Mouse (Mus musculus): ENCODE data around the gene Sorl1. TPM values are rescaled to one million over a fixed set of nuclear protein-coding genes. Genes with fewer than 3 reads are reported as not detected.

Sorl1 gene
- total RNA-seq, 2 experiments from 2014 or later = 11.1 to 15.5 TPM

GRCm38 (mm10) chr9:41940311-41940853 lies 183.7 kb downstream of the Sorl1 start:
- intact Hi-C loops (cut with DNase I) = no loop called here

DNA sequence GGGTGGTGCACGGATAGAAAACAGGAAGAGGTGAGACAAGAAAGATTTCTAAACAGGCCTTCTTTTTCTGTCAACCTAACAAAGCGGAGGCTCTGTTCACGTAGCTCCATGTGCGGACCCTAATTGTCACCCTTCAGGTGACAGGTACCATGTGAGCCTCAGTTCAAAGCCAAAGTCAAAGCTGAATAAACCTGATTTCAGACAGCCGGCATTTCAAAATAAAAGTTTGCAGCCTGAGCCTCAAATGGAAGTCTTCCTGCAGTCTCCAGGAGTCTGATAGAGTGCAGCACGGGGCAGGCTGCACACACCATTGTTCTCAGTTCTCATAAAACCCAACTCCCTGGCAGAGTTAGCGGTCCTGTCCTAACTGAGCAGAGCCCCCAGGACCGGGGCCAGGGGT lies 185.6 kb downstream of the Sorl1 start:
- no peak for DNase-seq (ENCODE audit: low spot score)
- intact Hi-C loops (cut with DNase I) = no loop called here

More at GRCm38 (mm10) chr9:41940311-41940853, 183.7 kb downstream of the Sorl1 start:
- no peak for DNase-seq (ENCODE audit: low spot score)

- intact Hi-C loops (cut with DNase I) = no loop called here
- no peak for DNase-seq (ENCODE audit: low spot score)
Observed at GRCm38 (mm10) chr9:41937967-41938348, 186.1 kb downstream of the Sorl1 start.

GRCm38 (mm10) chr9:41937341-41937966 lies 186.6 kb downstream of the Sorl1 start:
- DNase-seq (ENCODE audit: low spot score) = no peak

GRCm38 (mm10) chr9:41936598-41936997 lies 187.5 kb downstream of the Sorl1 start:
- no peak for DNase-seq (ENCODE audit: low spot score)
- intact Hi-C loops (cut with DNase I) = no loop called here

More at GRCm38 (mm10) chr9:41937341-41937966, 186.6 kb downstream of the Sorl1 start:
- intact Hi-C loops (cut with DNase I) = no loop called here

GRCm38 (mm10) chr9:41935979-41936378 lies 188.1 kb downstream of the Sorl1 start:
- intact Hi-C loops (cut with DNase I) = no loop called here
- no peak for DNase-seq (ENCODE audit: low spot score)

GRCm38 (mm10) chr9:41935373-41935971 lies 188.6 kb downstream of the Sorl1 start:
- DNase-seq (ENCODE audit: low spot score) = no peak
- intact Hi-C loops (cut with DNase I) = no loop called here

GRCm38 (mm10) chr9:41934848-41935372 lies 189.2 kb downstream of the Sorl1 start:
- DNase-seq (ENCODE audit: low spot score) = no peak
- intact Hi-C loops (cut with DNase I) = no loop called here

DNA sequence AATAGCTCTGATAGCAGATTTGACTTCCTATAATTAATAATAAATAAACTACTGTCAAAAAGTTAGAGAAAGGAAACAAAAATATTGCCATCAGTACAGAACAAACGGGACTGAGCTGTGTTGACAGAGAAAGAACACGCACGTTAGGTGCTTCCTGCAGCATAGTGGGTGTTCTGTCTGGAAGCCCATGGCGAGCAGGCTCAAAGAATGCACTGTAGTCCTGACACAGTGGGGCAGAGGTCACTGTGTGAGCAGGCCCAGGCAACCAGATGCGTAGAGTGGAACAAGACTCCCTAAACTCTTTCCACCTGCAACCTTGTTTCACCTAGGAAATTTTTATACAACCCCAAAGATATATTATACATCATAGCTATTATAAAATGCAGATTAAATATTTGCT lies 194.1 kb downstream of the Sorl1 start:
- DNase-seq (ENCODE audit: low spot score) = no peak
- intact Hi-C loops (cut with DNase I) = no loop called here

DNA sequence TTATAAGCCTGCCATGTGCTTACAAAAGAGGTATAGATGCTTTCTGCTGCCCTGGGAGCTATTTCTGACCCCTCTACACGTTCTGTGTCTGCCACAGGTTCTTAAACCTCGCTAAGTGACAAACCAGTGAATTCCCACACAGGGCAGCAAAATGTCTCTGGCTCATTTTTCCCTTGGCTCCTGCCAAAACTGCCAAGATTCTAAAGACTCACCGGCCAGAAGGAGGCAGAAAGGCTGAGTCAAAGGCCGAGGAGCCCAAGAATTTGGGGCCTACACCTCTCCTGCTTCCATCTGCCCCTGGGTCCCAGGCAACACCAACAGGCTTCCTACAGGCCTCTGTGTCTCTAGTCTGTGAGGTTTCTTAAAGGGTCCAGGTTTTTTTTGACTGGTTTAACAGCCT lies 198.4 kb downstream of the Sorl1 start:
- no peak for DNase-seq (ENCODE audit: low spot score)
- intact Hi-C loops (cut with DNase I) = no loop called here

DNA sequence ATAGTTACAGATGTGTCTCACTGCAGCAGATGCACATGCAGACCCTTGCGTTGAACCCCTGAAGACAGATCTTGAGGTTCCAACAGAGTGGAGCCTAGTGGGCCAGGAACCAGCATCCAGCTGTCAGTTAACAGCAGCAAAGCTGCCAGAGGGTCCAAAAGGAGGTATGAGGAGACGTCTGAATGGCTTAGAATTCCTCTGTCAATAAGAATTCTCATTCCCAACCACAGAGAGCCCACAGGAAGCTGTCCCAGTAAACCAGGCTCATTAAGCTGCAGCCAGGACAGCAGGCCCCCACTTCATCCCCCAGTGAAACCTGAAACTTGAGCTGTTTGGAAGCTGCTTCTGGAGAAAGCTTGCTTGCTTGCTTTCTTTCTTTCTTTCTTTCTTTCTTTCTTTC lies 200.0 kb downstream of the Sorl1 start:
- DNase-seq (ENCODE audit: low spot score) = no peak
- intact Hi-C loops (cut with DNase I) = no loop called here

GRCm38 (mm10) chr9:41922416-41922815 lies 201.7 kb downstream of the Sorl1 start:
- intact Hi-C loops (cut with DNase I) = no loop called here
- no peak for DNase-seq (ENCODE audit: low spot score)

DNA sequence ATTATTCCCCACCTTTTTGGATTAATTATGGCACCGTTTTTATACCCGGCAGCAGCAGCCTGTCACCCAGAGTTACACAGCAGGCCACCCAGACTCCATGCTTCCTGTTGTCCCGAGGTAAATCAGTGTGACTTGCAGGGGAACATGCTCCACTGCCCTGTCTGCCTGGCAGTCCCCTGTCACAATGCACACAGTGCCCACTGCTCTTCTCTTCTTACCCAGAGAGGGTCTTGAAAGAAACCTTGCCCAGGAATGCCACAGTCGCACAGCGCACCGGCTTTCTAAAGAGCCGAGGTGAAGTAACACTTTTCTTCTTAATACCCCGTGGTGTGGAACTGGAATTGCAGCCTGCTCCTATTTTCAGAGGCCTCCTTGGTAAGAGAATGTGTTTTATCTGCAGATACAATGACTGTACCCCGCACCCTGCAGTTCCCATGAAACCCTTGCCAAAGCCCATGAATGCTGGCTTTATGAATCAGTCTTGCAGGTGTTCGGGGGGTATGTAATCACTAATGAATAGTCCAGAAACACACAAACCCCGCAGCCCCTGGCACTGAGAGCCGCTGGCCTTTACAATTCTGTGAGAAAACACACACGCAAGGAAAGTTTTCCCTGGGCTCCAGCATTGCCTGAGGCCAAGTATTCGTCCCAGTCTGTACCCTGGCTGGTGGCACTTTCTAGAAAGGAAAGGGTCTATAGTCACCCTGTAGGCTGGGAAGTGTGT lies 205.3 kb downstream of the Sorl1 start:
- DNase-seq (ENCODE audit: low spot score) = no peak
- intact Hi-C loops (cut with DNase I) = no loop called here

GRCm38 (mm10) chr9:41918155-41918554 lies 205.9 kb downstream of the Sorl1 start:
- intact Hi-C loops (cut with DNase I) = no loop called here
- DNase-seq (ENCODE audit: low spot score) = no peak

DNA sequence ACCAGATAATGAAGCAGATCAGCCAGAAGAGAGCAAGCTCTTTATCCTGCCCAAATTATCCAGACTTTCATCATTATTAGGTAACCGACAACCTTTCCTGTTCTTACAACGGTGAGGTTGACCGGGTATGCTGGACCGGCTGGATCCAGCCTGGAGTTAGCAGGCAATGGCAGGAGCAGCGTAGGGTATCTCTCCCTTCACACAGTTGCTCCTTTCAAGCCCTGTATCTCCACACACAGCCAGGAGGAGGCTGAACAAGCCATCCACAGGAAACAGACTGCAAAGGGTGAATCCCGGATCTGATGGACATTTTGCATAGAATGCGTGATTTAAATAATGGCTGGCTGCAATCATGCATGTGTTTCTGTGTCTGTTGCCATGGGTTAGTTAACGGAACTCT lies 208.5 kb downstream of the Sorl1 start:
- no peak for DNase-seq (ENCODE audit: low spot score)
- intact Hi-C loops (cut with DNase I) = no loop called here

Other genes with a start within 250 kb of the Sorl1 start
- 10 to 100 TPM; 14.7 to 14.9 TPM for gene Sc5d, start 140.0 kb upstream of the Sorl1 start, total RNA-seq (2021)